Mouse (Mus musculus): ENCODE measurements around the gene Kirrel2. TPM values are rescaled to one million over a fixed set of nuclear protein-coding genes. Genes with fewer than 3 reads are reported as not detected.

The Kirrel2 gene
- total RNA-seq, 1 experiment from 2014 or later = not detected

Other genes with a start within 250 kb of the Kirrel2 start
- 41.9 and 45.3 TPM in 2 replicates for gene Polr2i, start 225.7 kb downstream of the Kirrel2 start, total RNA-seq (2017)
- gene Tbcb, start 225.4 kb downstream of the Kirrel2 start, total RNA-seq (2017) = 24.8 and 35.0 TPM in 2 replicates
- gene Ovol3, start 222.0 kb downstream of the Kirrel2 start, total RNA-seq (2017) = not detected in 2 replicates
- 1.1 TPM in 1 of 2 replicates, not detected in the other for gene Thap8, start 177.6 kb downstream of the Kirrel2 start, total RNA-seq (2017)
- gene Wdr62, start 177.3 kb downstream of the Kirrel2 start, total RNA-seq (2017) = 6.3 and 11.0 TPM in 2 replicates
- 4.9 TPM in 1 of 2 replicates, not detected in the other for gene Clip3, start 166.0 kb downstream of the Kirrel2 start, total RNA-seq (2017)
- gene Alkbh6, start 149.0 kb downstream of the Kirrel2 start, total RNA-seq (2017) = 30.5 and 41.4 TPM in 2 replicates
- 2.2 and 2.8 TPM in 2 replicates for gene Syne4, start 142.9 kb downstream of the Kirrel2 start, total RNA-seq (2017)
- 0.44 and 3.9 TPM in 2 replicates for gene E130208F15Rik, start 135.9 kb downstream of the Kirrel2 start, total RNA-seq (2017)
- 8.3 and 11.9 TPM in 2 replicates for gene Sdhaf1, start 133.8 kb downstream of the Kirrel2 start, total RNA-seq (2017)
- not detected in 2 replicates for gene Lrfn3, start 94.9 kb downstream of the Kirrel2 start, total RNA-seq (2017)
- 50.4 and 134 TPM in 2 replicates for gene Tyrobp, start 43.9 kb downstream of the Kirrel2 start, total RNA-seq (2017)
- 11.6 and 14.3 TPM in 2 replicates for gene Hcst, start 37.8 kb downstream of the Kirrel2 start, total RNA-seq (2017)
- 40.3 and 45.4 TPM in 2 replicates for gene Nfkbid, start 36.0 kb downstream of the Kirrel2 start, total RNA-seq (2017)
- not detected in 2 replicates for gene Aplp1, start 12.2 kb downstream of the Kirrel2 start, total RNA-seq (2017)
- 0.55 and 1.4 TPM in 2 replicates for gene Nphs1, start 625 bp upstream of the Kirrel2 start, total RNA-seq (2017)
- gene Prodh2, start 35.9 kb upstream of the Kirrel2 start, total RNA-seq (2017) = not detected in 2 replicates
- gene Arhgap33, start 77.4 kb upstream of the Kirrel2 start, total RNA-seq (2017) = 10.3 and 15.1 TPM in 2 replicates
- 1.6 and 2.7 TPM in 2 replicates for gene Hspb6, start 94.5 kb upstream of the Kirrel2 start, total RNA-seq (2017)
- 14.4 and 17.1 TPM in 2 replicates for gene Proser3, start 94.6 kb upstream of the Kirrel2 start, total RNA-seq (2017)
- gene Lin37, start 102.1 kb upstream of the Kirrel2 start, total RNA-seq (2017) = 19.6 and 39.0 TPM in 2 replicates
- gene U2af1l4, start 105.6 kb upstream of the Kirrel2 start, total RNA-seq (2017) = 79.4 and 148 TPM in 2 replicates
- gene Gm49396, start 105.7 kb upstream of the Kirrel2 start, total RNA-seq (2017) = 5.0 and 9.4 TPM in 2 replicates
- 122 and 158 TPM in 2 replicates for gene Psenen, start 105.9 kb upstream of the Kirrel2 start, total RNA-seq (2017)
- gene Igflr1, start 107.7 kb upstream of the Kirrel2 start, total RNA-seq (2017) = 0.63 TPM in 1 of 2 replicates, not detected in the other
- 18.7 and 26.5 TPM in 2 replicates for gene Kmt2b, start 131.0 kb upstream of the Kirrel2 start, total RNA-seq (2017)
- gene Zbtb32, start 141.2 kb upstream of the Kirrel2 start, total RNA-seq (2017) = not detected in 2 replicates
- not detected in 2 replicates for gene Upk1a, start 155.2 kb upstream of the Kirrel2 start, total RNA-seq (2017)
- 272 and 375 TPM in 2 replicates for gene Cox6b1, start 168.5 kb upstream of the Kirrel2 start, total RNA-seq (2017)
- gene Etv2, start 178.2 kb upstream of the Kirrel2 start, total RNA-seq (2017) = not detected in 2 replicates
- 17.5 and 44.4 TPM in 2 replicates for gene Rbm42, start 192.6 kb upstream of the Kirrel2 start, total RNA-seq (2017)
- gene Haus5, start 207.3 kb upstream of the Kirrel2 start, total RNA-seq (2017) = 16.2 and 20.0 TPM in 2 replicates
- gene Pmis2, start 213.9 kb upstream of the Kirrel2 start, total RNA-seq (2017) = not detected in 2 replicates
- gene 2200002J24Rik, start 241.2 kb upstream of the Kirrel2 start, total RNA-seq (2017) = not detected in 2 replicates

Data from hematopoietic stem cell, adult 5-6 weeks (primary cell).